Mouse (Mus musculus) forebrain, embryonic 16.5 days (tissue): ENCODE data around the gene Ccdc171. TPM values are rescaled to one million over a fixed set of nuclear protein-coding genes. Genes with fewer than 3 reads are reported as not detected.
"Not testable (repeated sequence)": the region's sequence is repeated elsewhere in the genome, so short reads cannot be mapped to it uniquely, and the experiment has no call there.

Experiments
- ATAC-seq: fragments of 200-750 bp; cut with Nextera tagmentation; 2 replicates; pipeline ENCODE4 v1.8.0; 2017; ENCODE audit warnings: mild to moderate bottlenecking, moderate library complexity
- H3K27ac ChIP-seq: fragments of 300-500 bp; sonication (generic); 2 replicates; pipeline ENCODE4 v1.5.1; 2014; ENCODE audit warnings: low read length, control low read depth
- H3K27me3 ChIP-seq: fragments of 300-500 bp; sonication (generic); replicated peaks from 2 replicates; pipeline ENCODE4 v1.6.1; 2014; ENCODE audit warnings: low read length; ENCODE audit not compliant: control insufficient read depth, insufficient read depth
- H3K36me3 ChIP-seq: fragments of 300-500 bp; sonication (generic); 2 replicates; pipeline ENCODE4 v1.6.1; 2014; ENCODE audit not compliant: control insufficient read depth, insufficient read depth
- H3K4me1 ChIP-seq: fragments of 300-500 bp; sonication (generic); replicated peaks from 2 replicates; pipeline ENCODE4 v1.6.1; 2014; ENCODE audit warnings: low read length; ENCODE audit not compliant: control insufficient read depth, insufficient read depth
- H3K4me2 ChIP-seq: fragments of 300-500 bp; sonication (generic); 2 replicates; pipeline ENCODE4 v1.6.1; 2014; ENCODE audit warnings: mild to moderate bottlenecking, low read length, control low read depth
- H3K4me3 ChIP-seq: fragments of 300-500 bp; sonication (generic); replicated peaks from 2 replicates; pipeline ENCODE4 v1.5.1; 2014; ENCODE audit warnings: mild to moderate bottlenecking, low read length, control low read depth
- H3K9ac ChIP-seq: fragments of 300-500 bp; sonication (generic); replicated peaks from 2 replicates; pipeline ENCODE4 v1.6.1; 2014; ENCODE audit warnings: low read depth, low read length, control low read depth
- H3K9me3 ChIP-seq: fragments of 300-500 bp; sonication (generic); 2 replicates; pipeline ENCODE4 v1.6.1; 2016; ENCODE audit warnings: low read length; ENCODE audit not compliant: control insufficient read depth
- WGBS: fragments of 180-500 bp; shearing (Covaris S2); extraction: QIAGEN DNeasy Blood & Tissue Kit; methylation state at CpG from one replicate; pipeline ENCODE4 v1.1.7; 2014; 5-methylcytosine and 5-hydroxymethylcytosine counted together
- polyA plus RNA-seq: library from polyadenylated mRNA; unstranded; fragments of >200 nt; fragmentation: Nextera tagmentation; extraction: Ambion mirVana; gene quantifications from 2 replicates; pipeline ENCODE4 v1.2.1, GENCODE M21; 2015

Gene Ccdc171
- polyA plus RNA-seq, 1 experiment from 2014 or later = 6.1 TPM

GRCm38 (mm10) chr4:83501037-83501430 lies 24.3 kb upstream of the Ccdc171 start:
- 30% methylated on average over 7 of the region's 7 CpGs for WGBS
- Histone ChIP-seq H3K4me2 (peak overlapping the region; percentile 63), H3K4me3 (peak overlapping the region; percentile 52), H3K4me1 (0 out of 2 replicates have a peak, but pooled peaks cover 3% of the 10 kb centered on the region), H3K9me3 (no peaks in the 10 kb centered on the region), H3K9ac (no peak overlapping the region; the same call in 1 of the 2 replicates), H3K27ac (no peak overlapping the region), H3K36me3 (no peaks in the 10 kb centered on the region), H3K27me3 (no peaks in the 10 kb centered on the region)
- peak; percentile 77 for ATAC-seq

- 58% methylated on average over 2 of the region's 2 CpGs for WGBS
- Histone ChIP-seq H3K4me2 (no peak overlapping the region), H3K27me3 (no peaks in the 10 kb centered on the region), H3K4me1 (no peaks in the 10 kb centered on the region), H3K9ac (no peak overlapping the region), H3K9me3 (no peaks in the 10 kb centered on the region), H3K27ac (no peak overlapping the region), H3K36me3 (no peaks in the 10 kb centered on the region), H3K4me3 (no peak overlapping the region)
- ATAC-seq = no peak
Observed at GRCm38 (mm10) chr4:83509600-83509999, 15.7 kb upstream of the Ccdc171 start.

GRCm38 (mm10) chr4:83511083-83511482 lies 14.3 kb upstream of the Ccdc171 start:
- no peaks in the 10 kb centered on the region for H3K27me3 ChIP-seq
- H3K36me3 ChIP-seq = no peaks in the 10 kb centered on the region
- H3K27ac ChIP-seq = no peak overlapping the region
- H3K4me2 ChIP-seq = no peak overlapping the region
- no peak for ATAC-seq
- 44% methylated on average over 8 of the region's 8 CpGs for WGBS
- H3K4me3 ChIP-seq = no peak overlapping the region
- no peaks in the 10 kb centered on the region for H3K9me3 ChIP-seq
- H3K4me1 ChIP-seq = no peaks in the 10 kb centered on the region
- H3K9ac ChIP-seq = no peak overlapping the region

- no peaks in the 10 kb centered on the region for H3K9me3 ChIP-seq
- H3K27me3 ChIP-seq = no peaks in the 10 kb centered on the region
- no peak overlapping the region for H3K27ac ChIP-seq
- no peaks in the 10 kb centered on the region for H3K4me1 ChIP-seq
- H3K4me2 ChIP-seq = no peak overlapping the region
- no peak overlapping the region for H3K9ac ChIP-seq
- no peaks in the 10 kb centered on the region for H3K36me3 ChIP-seq
- no peak for ATAC-seq
- H3K4me3 ChIP-seq = no peak overlapping the region
- WGBS = 94% methylated on average over 3 of the region's 3 CpGs
Observed at GRCm38 (mm10) chr4:83512217-83512616, 13.1 kb upstream of the Ccdc171 start.

- H3K36me3 ChIP-seq = no peaks in the 10 kb centered on the region
- no peak for ATAC-seq
- 75% methylated on average over 2 of the region's 2 CpGs for WGBS
Observed at GRCm38 (mm10) chr4:83512644-83513043, 12.7 kb upstream of the Ccdc171 start.

GRCm38 (mm10) chr4:83514183-83514582 lies 11.2 kb upstream of the Ccdc171 start:
- Histone ChIP-seq H3K4me1 (no peaks in the 10 kb centered on the region), H3K9me3 (no peaks in the 10 kb centered on the region), H3K4me2 (no peak overlapping the region), H3K27me3 (no peaks in the 10 kb centered on the region), H3K27ac (no peak overlapping the region), H3K36me3 (no peaks in the 10 kb centered on the region), H3K4me3 (no peak overlapping the region), H3K9ac (no peak overlapping the region)
- WGBS = 81% methylated on average over 1 of the region's 1 CpGs
- ATAC-seq = no peak

More at GRCm38 (mm10) chr4:83512644-83513043, 12.7 kb upstream of the Ccdc171 start:
- Histone ChIP-seq H3K27ac (no peak overlapping the region), H3K4me1 (no peaks in the 10 kb centered on the region), H3K4me3 (no peak overlapping the region), H3K9me3 (no peaks in the 10 kb centered on the region), H3K27me3 (no peaks in the 10 kb centered on the region), H3K4me2 (no peak overlapping the region), H3K9ac (no peak overlapping the region)

GRCm38 (mm10) chr4:83514976-83515669 lies 10.2 kb upstream of the Ccdc171 start:
- 85% methylated on average over 10 of the region's 10 CpGs for WGBS
- H3K4me2 ChIP-seq = no peak overlapping the region
- no peaks in the 10 kb centered on the region for H3K36me3 ChIP-seq
- no peaks in the 10 kb centered on the region for H3K27me3 ChIP-seq
- no peak for ATAC-seq
- H3K4me1 ChIP-seq = no peaks in the 10 kb centered on the region
- no peak overlapping the region for H3K9ac ChIP-seq
- no peak overlapping the region for H3K4me3 ChIP-seq
- no peak overlapping the region for H3K27ac ChIP-seq
- H3K9me3 ChIP-seq = no peaks in the 10 kb centered on the region

- H3K36me3 ChIP-seq, H3K4me2 ChIP-seq, H3K27ac ChIP-seq, H3K4me3 ChIP-seq, ATAC-seq, H3K9ac ChIP-seq, H3K27me3 ChIP-seq, H3K9me3 ChIP-seq, H3K4me1 ChIP-seq: not testable (repeated sequence)
- 90% methylated on average over 5 of the region's 6 CpGs for WGBS
Observed at GRCm38 (mm10) chr4:83516144-83516543, 9.2 kb upstream of the Ccdc171 start.

- 87% methylated on average over 2 of the region's 2 CpGs for WGBS
- no peaks in the 10 kb centered on the region for H3K9me3 ChIP-seq
- peaks cover 8% of the 10 kb centered on the region for H3K4me1 ChIP-seq
Observed at GRCm38 (mm10) chr4:83519148-83519547, 6.2 kb upstream of the Ccdc171 start.

GRCm38 (mm10) chr4:83519807-83520206 lies 5.5 kb upstream of the Ccdc171 start:
- no peak overlapping the region for H3K4me3 ChIP-seq
- no peaks in the 10 kb centered on the region for H3K27me3 ChIP-seq
- ATAC-seq = no peak
- H3K27ac ChIP-seq = no peak overlapping the region
- no peaks in the 10 kb centered on the region for H3K36me3 ChIP-seq
- peaks cover 13% of the 10 kb centered on the region for H3K4me1 ChIP-seq
- no peak overlapping the region for H3K4me2 ChIP-seq
- no peak overlapping the region for H3K9ac ChIP-seq
- no peaks in the 10 kb centered on the region for H3K9me3 ChIP-seq

More at GRCm38 (mm10) chr4:83519148-83519547, 6.2 kb upstream of the Ccdc171 start:
- Histone ChIP-seq H3K27ac (no peak overlapping the region), H3K9ac (no peak overlapping the region), H3K36me3 (no peaks in the 10 kb centered on the region), H3K4me3 (no peak overlapping the region), H3K4me2 (no peak overlapping the region), H3K27me3 (no peaks in the 10 kb centered on the region)
- ATAC-seq = no peak
